Mouse (Mus musculus) embryonic facial prominence, embryonic 12.5 days (tissue): ENCODE data around the gene Dab1. TPM values are rescaled to one million over a fixed set of nuclear protein-coding genes. Genes with fewer than 3 reads are reported as not detected.

Source experiments
- ATAC-seq: fragments of 200-750 bp; cut with Nextera tagmentation; 2 replicates; pipeline ENCODE4 v1.8.0; 2017; ENCODE audit not compliant: insufficient number of reproducible peaks, insufficient read depth, low FRiP score, low TSS enrichment
- H3K27ac ChIP-seq: fragments of 300-500 bp; sonication (generic); 2 replicates; pipeline ENCODE4 v1.5.1; 2016; ENCODE audit warnings: mild to moderate bottlenecking
- H3K27me3 ChIP-seq: fragments of 300-500 bp; sonication (generic); 2 replicates; pipeline ENCODE4 v1.6.1; 2016; ENCODE audit warnings: mild to moderate bottlenecking, moderate library complexity
- H3K36me3 ChIP-seq: fragments of 300-500 bp; sonication (generic); 2 replicates; pipeline ENCODE4 v1.6.1; 2016; ENCODE audit warnings: mild to moderate bottlenecking
- H3K4me1 ChIP-seq: fragments of 300-500 bp; sonication (generic); 2 replicates; pipeline ENCODE4 v1.6.1; 2016
- H3K4me2 ChIP-seq: fragments of 300-500 bp; sonication (generic); replicated peaks from 2 replicates; pipeline ENCODE4 v1.6.1; 2016; ENCODE audit warnings: mild to moderate bottlenecking, moderate library complexity
- H3K4me3 ChIP-seq: fragments of 300-500 bp; sonication (generic); 2 replicates; pipeline ENCODE4 v1.5.1; 2016; ENCODE audit warnings: mild to moderate bottlenecking
- H3K9ac ChIP-seq: fragments of 300-500 bp; sonication (generic); 2 replicates; pipeline ENCODE4 v1.6.1; 2016; ENCODE audit warnings: mild to moderate bottlenecking, moderate library complexity
- H3K9me3 ChIP-seq: fragments of 300-500 bp; sonication (generic); 2 replicates; pipeline ENCODE4 v1.6.1; 2016; ENCODE audit warnings: mild to moderate bottlenecking, moderate library complexity
- WGBS: fragments of 180-500 bp; shearing (Covaris S2); methylation state at CpG from one replicate; pipeline ENCODE4 v1.1.7; 2016; 5-methylcytosine and 5-hydroxymethylcytosine counted together
- polyA plus RNA-seq: library from polyadenylated mRNA; unstranded; fragments of >200 nt; fragmentation: Nextera tagmentation; extraction: Ambion mirVana; gene quantifications from 2 replicates; pipeline ENCODE4 v1.2.1, GENCODE M21; 2016

Gene Dab1
- polyA plus RNA-seq, 1 experiment from 2014 or later, result 23.7 TPM

GRCm38 (mm10) chr4:104283906-104284305 is 664.7 kb downstream of the Dab1 start:
- Histone ChIP-seq H3K36me3 (no peaks in the 10 kb centered on the region), H3K27me3 (no peaks in the 10 kb centered on the region), H3K9me3 (no peaks in the 10 kb centered on the region), H3K4me3 (no peak overlapping the region), H3K9ac (no peak overlapping the region), H3K4me2 (no peak overlapping the region), H3K27ac (no peak overlapping the region), H3K4me1 (no peaks in the 10 kb centered on the region)
- ATAC-seq, result no peak
- WGBS, result 82% methylated on average over 6 of the region's 6 CpGs

GRCm38 (mm10) chr4:104288401-104288800 is 669.2 kb downstream of the Dab1 start:
- no peaks in the 10 kb centered on the region for H3K27me3 ChIP-seq
- H3K9me3 ChIP-seq, result no peaks in the 10 kb centered on the region
- no peaks in the 10 kb centered on the region for H3K4me1 ChIP-seq
- no peak overlapping the region for H3K9ac ChIP-seq
- no peak for ATAC-seq
- H3K4me2 ChIP-seq, result no peak overlapping the region
- H3K36me3 ChIP-seq, result no peaks in the 10 kb centered on the region
- no peak overlapping the region for H3K27ac ChIP-seq
- WGBS, result 81% methylated on average over 3 of the region's 3 CpGs
- H3K4me3 ChIP-seq, result no peak overlapping the region

DNA sequence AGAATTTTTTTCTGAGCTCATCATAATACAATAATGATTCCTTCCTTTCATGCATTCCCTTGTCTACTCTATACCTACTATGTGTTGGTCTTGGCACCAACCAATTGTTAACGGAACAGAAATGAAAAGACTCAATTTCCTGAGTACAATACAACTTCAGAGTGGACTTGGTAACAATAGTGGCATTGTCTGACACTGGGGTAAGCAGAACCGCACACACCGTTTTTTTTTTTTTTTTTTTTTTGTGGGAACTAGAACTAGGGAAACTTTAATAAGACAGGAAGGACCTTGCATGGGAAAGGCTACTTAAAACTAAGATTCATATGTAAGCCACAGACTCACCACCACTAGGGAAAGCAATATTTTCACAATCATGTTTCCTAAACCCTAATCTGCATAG is 682.6 kb downstream of the Dab1 start:
- Histone ChIP-seq H3K9me3 (no peaks in the 10 kb centered on the region), H3K27ac (no peak overlapping the region), H3K9ac (no peak overlapping the region), H3K4me2 (no peak overlapping the region), H3K4me3 (no peak overlapping the region), H3K27me3 (no peaks in the 10 kb centered on the region), H3K4me1 (no peaks in the 10 kb centered on the region), H3K36me3 (no peaks in the 10 kb centered on the region)
- WGBS, result 34% methylated on average over 3 of the region's 3 CpGs
- ATAC-seq, result no peak

DNA sequence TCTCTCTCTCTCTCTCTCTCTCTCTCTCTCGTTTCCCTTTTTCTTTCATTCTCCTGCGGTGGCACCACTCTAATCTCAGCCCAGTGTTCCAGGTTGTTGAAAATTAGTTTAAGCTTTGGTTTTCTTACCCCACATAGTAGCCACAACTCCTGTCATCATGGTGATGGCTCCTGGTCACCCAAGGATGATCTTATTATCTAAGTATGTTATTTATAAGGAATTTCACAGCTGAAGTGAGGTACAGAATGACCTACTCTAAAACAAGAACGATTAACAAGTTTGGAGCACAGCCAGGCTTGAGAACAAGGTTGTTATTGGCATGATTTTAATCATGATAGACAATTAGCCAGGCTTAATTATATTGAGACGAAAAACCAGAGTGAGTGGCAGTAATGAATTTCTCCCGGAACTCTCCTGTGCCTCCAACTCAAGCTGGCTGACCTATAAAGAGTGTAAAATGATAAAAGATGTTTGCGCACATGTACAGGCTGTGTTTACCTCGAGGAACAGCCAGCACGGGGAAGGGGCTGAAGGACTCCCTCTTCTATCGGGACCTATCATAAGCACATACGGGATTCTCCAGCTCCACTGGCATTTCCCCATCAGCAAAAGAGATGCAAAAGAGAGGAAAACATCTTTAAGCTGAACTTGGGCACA is 684.0 kb downstream of the Dab1 start:
- no peaks in the 10 kb centered on the region for H3K27me3 ChIP-seq
- H3K4me3 ChIP-seq, result no peak overlapping the region
- no peaks in the 10 kb centered on the region for H3K36me3 ChIP-seq
- H3K4me1 ChIP-seq, result no peaks in the 10 kb centered on the region
- no peak for ATAC-seq
- WGBS, result 74% methylated on average over 10 of the region's 10 CpGs
- H3K9ac ChIP-seq, result no peak overlapping the region
- no peak overlapping the region for H3K27ac ChIP-seq
- no peak overlapping the region for H3K4me2 ChIP-seq
- no peaks in the 10 kb centered on the region for H3K9me3 ChIP-seq

DNA sequence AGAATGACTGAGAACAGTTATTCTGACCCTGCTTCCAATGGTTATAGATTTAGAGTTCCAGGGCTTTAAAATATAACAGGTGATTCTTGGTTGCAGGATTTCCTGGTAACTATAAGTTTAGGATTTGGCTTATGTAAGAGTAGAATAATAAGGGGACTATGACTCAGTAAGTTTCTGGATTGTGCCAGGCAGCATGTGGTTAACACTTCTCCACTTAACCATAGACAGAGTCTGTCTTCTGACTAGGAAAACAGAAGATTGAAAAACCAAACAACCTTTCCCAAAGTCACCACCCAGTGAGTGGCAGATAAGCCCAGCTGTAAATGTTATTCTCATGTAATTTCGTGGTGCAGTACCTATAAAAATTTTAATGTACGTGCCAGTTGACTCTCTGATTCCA is 688.6 kb downstream of the Dab1 start:
- WGBS, result 71% methylated on average over 2 of the region's 2 CpGs
- ATAC-seq, result no peak
- no peak overlapping the region for H3K27ac ChIP-seq

DNA sequence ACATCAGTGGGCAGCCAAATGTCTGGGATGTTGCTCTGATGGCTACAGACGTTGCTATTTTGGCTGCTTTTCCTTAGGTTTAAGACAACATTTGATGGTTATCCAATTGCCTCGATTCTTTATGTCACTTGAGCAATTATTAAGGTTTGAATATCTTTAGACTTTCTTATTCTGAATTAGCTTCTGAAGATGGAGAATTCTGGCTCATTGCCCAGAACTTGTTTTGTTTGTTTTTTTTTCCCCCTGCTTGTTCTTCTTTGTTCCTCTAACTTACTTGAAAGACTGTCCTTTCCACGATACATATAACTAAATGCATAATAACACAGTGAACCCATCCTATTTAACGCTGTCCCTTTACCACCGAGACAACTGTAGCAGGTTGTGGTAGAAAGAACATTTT is 707.1 kb downstream of the Dab1 start:
- Histone ChIP-seq H3K27ac (no peak overlapping the region), H3K4me3 (no peak overlapping the region), H3K4me1 (no peaks in the 10 kb centered on the region), H3K9ac (no peak overlapping the region), H3K27me3 (no peaks in the 10 kb centered on the region), H3K36me3 (no peaks in the 10 kb centered on the region), H3K4me2 (no peak overlapping the region), H3K9me3 (no peaks in the 10 kb centered on the region)
- 67% methylated on average over 5 of the region's 5 CpGs for WGBS
- ATAC-seq, result no peak

More for the DNA sequence above, 688.6 kb downstream of the Dab1 start:
- H3K4me1 ChIP-seq, result no peaks in the 10 kb centered on the region
- no peak overlapping the region for H3K4me3 ChIP-seq
- no peak overlapping the region for H3K9ac ChIP-seq
- no peaks in the 10 kb centered on the region for H3K36me3 ChIP-seq
- H3K9me3 ChIP-seq, result no peaks in the 10 kb centered on the region
- H3K4me2 ChIP-seq, result no peak overlapping the region
- H3K27me3 ChIP-seq, result no peaks in the 10 kb centered on the region

DNA sequence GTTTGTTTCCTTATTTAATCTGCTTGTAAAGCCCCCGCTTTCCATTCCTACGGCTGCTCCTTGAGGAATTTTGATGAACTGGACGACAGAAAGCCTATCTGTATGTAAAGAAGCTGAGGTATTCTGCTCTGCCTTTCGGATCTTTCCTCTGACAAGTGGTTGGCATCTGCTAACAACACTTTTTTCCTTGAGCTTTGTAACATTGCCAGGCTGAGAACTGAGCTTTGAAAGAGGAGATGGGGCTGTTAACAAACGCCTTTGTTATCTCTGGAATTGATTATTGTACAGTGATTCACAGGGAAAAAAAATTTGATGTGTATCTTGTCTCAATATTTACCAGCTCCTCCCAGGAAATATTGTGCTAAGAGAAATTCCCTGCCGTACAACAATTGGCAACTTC is 712.7 kb downstream of the Dab1 start:
- no peaks in the 10 kb centered on the region for H3K36me3 ChIP-seq
- no peak overlapping the region for H3K27ac ChIP-seq
- H3K9me3 ChIP-seq, result no peaks in the 10 kb centered on the region
- no peak for ATAC-seq
- no peak overlapping the region for H3K4me3 ChIP-seq
- no peaks in the 10 kb centered on the region for H3K27me3 ChIP-seq
- H3K4me1 ChIP-seq, result no peaks in the 10 kb centered on the region
- H3K4me2 ChIP-seq, result no peak overlapping the region
- WGBS, result 65% methylated on average over 6 of the region's 6 CpGs
- no peak overlapping the region for H3K9ac ChIP-seq

GRCm38 (mm10) chr4:104332399-104332798 is 713.2 kb downstream of the Dab1 start:
- no peaks in the 10 kb centered on the region for H3K36me3 ChIP-seq
- no peak for ATAC-seq
- no peak overlapping the region for H3K27ac ChIP-seq
- H3K4me2 ChIP-seq, result no peak overlapping the region
- H3K4me1 ChIP-seq, result no peaks in the 10 kb centered on the region
- H3K4me3 ChIP-seq, result no peak overlapping the region
- H3K9ac ChIP-seq, result no peak overlapping the region
- no peaks in the 10 kb centered on the region for H3K27me3 ChIP-seq
- 62% methylated on average over 3 of the region's 3 CpGs for WGBS
- H3K9me3 ChIP-seq, result no peaks in the 10 kb centered on the region

DNA sequence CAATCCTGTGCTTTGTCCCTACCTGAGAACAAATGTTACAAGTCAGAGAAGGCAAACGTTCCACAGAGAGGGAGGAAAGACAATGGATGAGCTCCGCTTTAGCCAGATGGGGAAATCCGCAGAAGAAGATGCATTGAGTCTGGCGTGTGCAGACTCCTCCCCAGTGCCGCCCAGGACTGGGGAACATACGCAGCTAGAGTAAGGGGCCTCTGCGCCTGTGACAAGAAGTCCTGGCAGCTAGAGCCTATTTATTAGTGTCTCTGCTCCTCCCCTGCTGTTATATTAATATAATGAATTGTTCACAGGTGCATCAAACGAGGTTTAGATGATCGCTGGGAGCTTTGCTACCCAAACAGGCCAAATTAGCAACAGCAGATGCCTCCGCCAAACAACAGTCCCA is 718.1 kb downstream of the Dab1 start:
- Histone ChIP-seq H3K9me3 (no peaks in the 10 kb centered on the region), H3K27me3 (no peaks in the 10 kb centered on the region), H3K4me2 (no peak overlapping the region), H3K36me3 (no peaks in the 10 kb centered on the region), H3K27ac (no peak overlapping the region), H3K9ac (no peak overlapping the region), H3K4me1 (no peaks in the 10 kb centered on the region), H3K4me3 (no peak overlapping the region)
- ATAC-seq, result no peak
- 78% methylated on average over 10 of the region's 10 CpGs for WGBS

GRCm38 (mm10) chr4:104338382-104338781 is 719.2 kb downstream of the Dab1 start:
- H3K36me3 ChIP-seq, result no peaks in the 10 kb centered on the region
- H3K9me3 ChIP-seq, result no peaks in the 10 kb centered on the region
- H3K4me3 ChIP-seq, result no peak overlapping the region
- ATAC-seq, result no peak
- H3K27ac ChIP-seq, result no peak overlapping the region
- H3K4me1 ChIP-seq, result no peaks in the 10 kb centered on the region
- H3K27me3 ChIP-seq, result no peaks in the 10 kb centered on the region
- WGBS, result 88% methylated on average over 2 of the region's 2 CpGs
- H3K4me2 ChIP-seq, result no peak overlapping the region
- no peak overlapping the region for H3K9ac ChIP-seq

DNA sequence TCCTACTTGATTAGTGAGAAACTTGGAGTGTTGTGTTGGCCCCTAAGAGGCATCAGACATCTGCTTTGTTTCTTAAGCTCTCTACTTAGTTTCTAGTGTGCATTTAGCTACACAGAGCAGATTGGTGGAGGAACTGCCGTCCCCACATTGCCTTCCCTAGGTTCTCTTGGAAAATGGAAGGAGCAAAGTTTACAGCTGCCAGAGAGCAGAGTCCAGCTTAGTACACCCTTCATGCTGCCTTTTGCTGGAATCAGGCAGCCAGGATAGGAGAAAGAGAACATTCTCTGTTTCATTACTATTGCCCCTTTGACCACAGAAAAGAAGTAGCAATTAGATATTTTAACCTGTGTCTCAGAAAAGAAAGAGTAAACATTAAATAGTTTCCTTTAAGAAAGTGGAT is 742.2 kb downstream of the Dab1 start:
- WGBS, result 67% methylated on average over 1 of the region's 1 CpGs
- Histone ChIP-seq H3K4me1 (0 out of 2 replicates have a peak, but pooled peaks cover under 1% of the 10 kb centered on the region), H3K36me3 (no peaks in the 10 kb centered on the region), H3K4me3 (no peak overlapping the region), H3K4me2 (no peak overlapping the region), H3K27me3 (peaks cover 19% of the 10 kb centered on the region), H3K27ac (no peak overlapping the region), H3K9me3 (no peaks in the 10 kb centered on the region), H3K9ac (no peak overlapping the region)
- ATAC-seq, result no peak

DNA sequence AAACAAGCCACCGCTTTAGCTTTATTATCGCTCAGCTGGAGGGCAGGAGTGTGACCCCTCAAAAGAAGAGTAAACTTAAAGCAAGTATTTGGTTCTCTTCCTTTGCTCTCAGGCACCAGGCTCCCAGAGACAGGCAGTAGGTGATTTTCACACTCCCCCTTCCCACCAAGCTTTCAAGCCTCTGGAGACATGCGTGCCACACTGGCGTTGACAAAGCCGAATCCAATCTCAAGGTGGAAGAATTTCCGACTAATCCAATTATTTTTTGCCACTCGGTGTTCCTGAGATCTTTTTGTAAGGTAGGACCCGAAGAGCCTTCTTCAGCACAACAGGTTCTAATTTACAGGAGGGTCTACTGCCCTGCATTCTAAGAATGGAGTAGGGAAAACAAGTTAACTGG is 747.3 kb downstream of the Dab1 start:
- ATAC-seq, result no peak
- H3K36me3 ChIP-seq, result no peaks in the 10 kb centered on the region
- peak overlapping the region; percentile 94 for H3K4me2 ChIP-seq
- H3K27me3 ChIP-seq, result peaks cover 61% of the 10 kb centered on the region
- peaks cover 16% of the 10 kb centered on the region; the same call in 1 of the 2 replicates for H3K4me1 ChIP-seq
- no peak overlapping the region for H3K27ac ChIP-seq
- H3K4me3 ChIP-seq, result peak overlapping the region; percentile 63
- 5% methylated on average over 8 of the region's 8 CpGs for WGBS
- H3K9ac ChIP-seq, result no peak overlapping the region
- no peaks in the 10 kb centered on the region for H3K9me3 ChIP-seq
